Mouse (Mus musculus): ENCODE data around the gene Hpcal4. TPM values are rescaled to one million over a fixed set of nuclear protein-coding genes. Genes with fewer than 3 reads are reported as not detected.

Hpcal4 gene
- total RNA-seq, 2 experiments from 2014 or later = 4.0 to 4.2 TPM

- DNase-seq = peak; percentile 44 to 62
Observed at GRCm38 (mm10) chr4:123239361-123240203, 56.6 kb downstream of the Hpcal4 start.

Other genes with a start within 250 kb of the Hpcal4 start
- 1 to 10 TPM; 5.4 to 6.6 TPM for gene Mfsd2a, start 222.0 kb upstream of the Hpcal4 start, total RNA-seq (2021)
- 1 to 10 TPM; 3.8 to 4.9 TPM for gene Mycl, start 187.6 kb upstream of the Hpcal4 start, total RNA-seq (2021)
- 10 to 100 TPM; 25.2 to 25.7 TPM for gene Trit1, start 166.6 kb upstream of the Hpcal4 start, total RNA-seq (2021)
- gene Bmp8b, start 78.1 kb upstream of the Hpcal4 start, total RNA-seq (2021) = not detected
- gene Oxct2b, start 67.0 kb upstream of the Hpcal4 start, total RNA-seq (2021) = not detected
- gene Ppie, start 43.3 kb upstream of the Hpcal4 start, total RNA-seq (2021) = 10 to 100 TPM; 48.8 to 58.1 TPM
- gene Nt5c1a, start 18.3 kb downstream of the Hpcal4 start, total RNA-seq (2021) = 10 to 100 TPM; 44.9 to 55.3 TPM
- gene Heyl, start 50.3 kb downstream of the Hpcal4 start, total RNA-seq (2021) = 1 to 10 TPM; 6.2 to 8.6 TPM
- 100 to 1,000 TPM in 1 of 2 experiments, 10 to 100 TPM in 1; 98.0 to 113 TPM for gene Pabpc4, start 79.1 kb downstream of the Hpcal4 start, total RNA-seq (2021)
- gene Oxct2a, start 140.4 kb downstream of the Hpcal4 start, total RNA-seq (2021) = not detected
- gene Bmp8a, start 160.0 kb downstream of the Hpcal4 start, total RNA-seq (2021) = under 1 TPM; 0.13 to 0.20 TPM

Measured in adrenal gland, postnatal 36 days (tissue).